Mouse (Mus musculus) lung, adult 2 months (tissue): ENCODE measurements around the gene Plet1. TPM values are rescaled to one million over a fixed set of nuclear protein-coding genes. Genes with fewer than 3 reads are reported as not detected.

Experiments
- DNase-seq: peaks from one replicate; pipeline ENCODE4 v3.0.0; 2022
- H3K4me1 ChIP-seq: fragments of 200-500 bp; 2 replicates; pipeline ENCODE4 v1.6.1; 2011; ENCODE audit warnings: low read length; ENCODE audit not compliant: control insufficient read depth, insufficient read depth
- H3K4me3 ChIP-seq: fragments of 200-500 bp; replicated peaks from 2 replicates; pipeline ENCODE3; 2011; ENCODE audit warnings: low read depth, mild to moderate bottlenecking, control low read depth, low read length; ENCODE audit errors: extremely low read depth
- CTCF ChIP-seq: fragments of 200-500 bp; IDR thresholded peaks from 2 replicates; pipeline ENCODE4 v1.5.1; 2011; ENCODE audit warnings: mild to moderate bottlenecking, low read length, control low read depth; ENCODE audit not compliant: insufficient read depth
- POLR2A ChIP-seq: fragments of 200-500 bp; IDR thresholded peaks from 2 replicates; pipeline ENCODE4 v1.6.1; 2011; ENCODE audit warnings: low read depth, mild to moderate bottlenecking, control low read depth, low read length, borderline replicate concordance; ENCODE audit errors: extremely low read depth
- WGBS: fragments of 180-500 bp; shearing (Covaris S2); methylation state at CpG from one replicate; pipeline ENCODE4 v1.1.7; 2018; 5-methylcytosine and 5-hydroxymethylcytosine counted together
- polyA plus RNA-seq: library from polyadenylated mRNA; depleted of rRNA; stranded (reverse); fragments of >200 nt; gene quantifications from 2 replicates; pipeline ENCODE4 v1.2.3, GENCODE M21; 2012

Gene Plet1
- polyA plus RNA-seq, 1 experiment, result 55.7 TPM

DNA sequence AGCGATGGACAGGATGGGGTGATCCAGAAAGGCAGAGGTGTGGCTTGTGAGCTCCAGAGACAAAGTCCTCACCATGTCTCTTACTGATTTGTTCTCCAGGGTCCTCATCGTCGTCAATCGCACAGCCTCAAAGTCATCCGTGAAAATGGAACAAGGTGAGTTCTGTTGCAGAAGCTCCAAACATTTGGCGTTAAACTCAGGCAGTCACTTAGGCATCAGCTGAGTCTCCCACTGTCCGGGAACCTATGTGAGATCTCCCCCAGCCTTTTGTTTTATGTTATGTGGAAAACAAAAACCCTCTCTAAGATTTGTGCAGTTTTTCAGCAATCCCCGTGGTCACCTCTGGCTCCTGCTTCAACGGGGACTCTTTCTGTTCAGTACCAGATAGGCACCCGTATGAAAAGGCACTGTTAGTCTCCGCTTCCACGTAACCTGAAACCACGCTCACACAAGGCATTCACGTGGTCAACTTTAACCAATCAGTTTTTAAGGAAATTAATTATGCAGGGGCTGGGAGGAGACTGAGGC, 6.7 kb downstream of the Plet1 start:
- WGBS, result 18% methylated on average over 14 of the region's 14 CpGs
- Histone ChIP-seq H3K4me3 (no peak overlapping the region), H3K4me1 (no peaks in the 10 kb centered on the region)
- TF ChIP-seq CTCF (no peak), POLR2A (no peak)
- DNase-seq, result no peak

DNA sequence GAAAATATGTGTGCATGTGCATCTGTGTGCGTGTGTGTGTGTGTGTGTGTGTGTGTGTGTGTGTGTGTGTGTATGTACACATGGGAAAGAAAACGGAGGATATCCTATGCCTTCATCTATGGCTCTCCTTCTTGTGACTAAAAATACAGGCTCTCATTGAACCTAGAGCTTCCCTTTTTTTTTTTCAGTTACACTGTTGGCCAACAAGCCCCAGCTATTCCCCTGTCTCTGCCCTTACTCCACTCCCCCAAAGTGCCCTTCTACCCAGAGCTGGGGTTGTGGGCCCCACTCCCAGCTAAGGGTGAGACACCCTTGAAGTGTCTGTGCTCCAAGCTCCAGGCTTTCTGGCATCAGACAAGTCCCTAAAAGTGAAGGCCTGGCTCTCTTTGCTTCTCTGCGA, 8.6 kb downstream of the Plet1 start:
- no peak for DNase-seq
- Histone ChIP-seq H3K4me1 (no peaks in the 10 kb centered on the region), H3K4me3 (no peak overlapping the region)
- no peak for TF ChIP-seq POLR2A
- no peak for TF ChIP-seq CTCF
- WGBS, result 78% methylated on average over 3 of the region's 3 CpGs

DNA sequence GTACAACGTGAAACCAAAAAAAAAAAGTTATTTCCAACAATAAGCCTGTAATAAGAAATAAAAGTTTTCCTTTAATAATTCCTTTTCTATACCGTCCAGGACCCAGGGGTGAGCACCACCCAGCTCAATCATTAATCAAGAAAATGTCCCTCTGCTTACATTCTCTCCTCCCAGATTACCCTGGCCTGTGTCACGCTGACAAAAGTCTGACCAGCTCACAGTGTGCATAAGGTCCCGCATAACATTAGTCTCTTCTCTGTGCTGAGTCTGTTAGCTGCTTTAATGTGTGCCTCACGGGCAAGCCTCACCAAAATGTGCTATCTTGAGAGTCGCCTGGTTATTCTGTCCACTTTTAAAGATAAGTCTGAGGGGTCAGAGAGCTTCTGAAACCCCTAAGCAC, 11.1 kb downstream of the Plet1 start:
- WGBS, result 53% methylated on average over 6 of the region's 6 CpGs
- no peaks in the 10 kb centered on the region for H3K4me1 ChIP-seq
- H3K4me3 ChIP-seq, result no peak overlapping the region
- DNase-seq, result no peak
- TF ChIP-seq POLR2A, result no peak
- TF ChIP-seq CTCF, result no peak

DNA sequence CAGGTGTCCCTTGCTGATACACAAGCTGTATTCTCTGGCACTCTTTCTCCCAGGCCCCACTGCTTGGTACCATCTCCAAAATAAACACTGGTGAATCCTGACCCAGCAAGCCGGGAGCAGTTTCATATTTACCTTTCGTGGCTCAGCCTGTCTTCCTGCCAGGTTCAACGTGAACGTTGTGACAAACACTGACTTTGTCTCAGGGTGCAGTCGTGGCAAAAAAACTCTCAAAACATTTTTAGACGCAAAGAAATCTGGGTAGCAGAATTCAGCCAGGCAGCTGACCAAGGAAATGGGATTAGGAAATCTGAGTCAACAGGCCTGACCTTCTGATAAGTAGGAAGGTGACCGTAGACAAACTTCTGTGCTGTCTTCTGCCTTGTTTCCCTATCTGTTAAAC, 13.2 kb downstream of the Plet1 start:
- Histone ChIP-seq H3K4me1 (no peaks in the 10 kb centered on the region), H3K4me3 (no peak overlapping the region)
- TF ChIP-seq CTCF (no peak), POLR2A (no peak)
- WGBS, result 27% methylated on average over 7 of the region's 7 CpGs
- no peak for DNase-seq

DNA sequence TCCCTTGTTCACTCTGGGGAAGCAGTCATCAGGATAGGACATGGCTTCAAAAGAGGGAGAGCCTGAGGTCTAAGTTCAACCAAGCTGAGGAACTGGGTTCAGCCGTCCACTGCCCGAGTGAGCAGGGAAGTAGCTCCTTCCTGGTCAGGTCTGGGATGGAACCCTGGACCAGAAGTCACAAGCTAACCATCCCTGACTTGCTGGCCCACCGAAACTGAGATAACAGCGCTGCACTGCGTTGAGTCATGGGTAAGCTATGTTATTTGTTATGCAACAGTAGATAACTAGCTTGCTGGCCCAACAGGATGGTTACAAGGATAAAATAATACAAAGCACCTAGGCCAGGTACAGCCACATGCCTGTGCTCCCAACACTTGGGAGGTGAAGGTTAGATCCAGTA, 21.1 kb downstream of the Plet1 start:
- TF ChIP-seq CTCF (no peak), POLR2A (no peak)
- Histone ChIP-seq H3K4me1 (no peaks in the 10 kb centered on the region), H3K4me3 (no peak overlapping the region)
- WGBS, result 63% methylated on average over 5 of the region's 5 CpGs
- no peak for DNase-seq

DNA sequence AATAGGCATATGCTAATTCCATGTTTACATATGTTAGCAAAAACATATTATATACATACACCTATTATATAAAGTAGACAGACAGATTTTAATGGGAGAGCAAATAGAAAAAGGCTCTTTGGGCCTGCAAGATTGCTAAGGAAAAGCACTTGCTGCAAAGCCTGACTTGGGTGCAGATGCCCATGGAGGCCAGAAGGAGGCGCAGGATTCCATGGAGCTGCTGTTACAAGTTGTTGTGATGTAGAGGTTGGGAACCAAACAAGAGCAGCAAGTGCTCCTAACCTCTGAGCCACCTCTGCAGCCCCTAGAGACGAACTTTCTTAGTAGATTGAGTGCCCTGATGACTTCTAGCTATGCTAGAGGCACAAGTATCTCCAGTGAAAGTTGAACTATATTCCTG, 24.5 kb downstream of the Plet1 start:
- Histone ChIP-seq H3K4me1 (no peaks in the 10 kb centered on the region), H3K4me3 (no peak overlapping the region)
- no peak for DNase-seq
- WGBS, result 28% methylated on average over 2 of the region's 2 CpGs
- no peak for TF ChIP-seq POLR2A
- TF ChIP-seq CTCF, result peak; percentile 75

DNA sequence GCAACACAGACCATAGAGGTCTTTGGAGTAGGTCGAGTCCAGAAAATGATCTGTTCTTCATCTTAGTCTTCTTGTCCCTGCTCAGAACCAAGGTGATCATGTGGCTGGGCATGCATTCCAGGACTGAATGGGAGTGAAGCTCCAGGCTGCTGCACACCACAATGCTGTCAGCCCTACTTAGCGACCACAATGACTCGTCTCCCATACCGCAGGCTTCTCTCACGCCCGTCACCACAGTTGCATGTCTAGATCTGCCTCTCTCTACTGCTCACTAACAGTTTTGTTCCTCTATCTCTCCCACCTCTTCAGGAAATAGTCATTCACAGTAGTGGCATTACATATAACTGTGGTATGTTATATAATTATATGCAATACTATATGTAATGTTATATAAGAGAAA, 26.4 kb downstream of the Plet1 start:
- H3K4me3 ChIP-seq, result no peak overlapping the region
- H3K4me1 ChIP-seq, result no peaks in the 10 kb centered on the region
- no peak for TF ChIP-seq POLR2A
- TF ChIP-seq CTCF, result no peak
- 76% methylated on average over 6 of the region's 6 CpGs for WGBS
- DNase-seq, result no peak

DNA sequence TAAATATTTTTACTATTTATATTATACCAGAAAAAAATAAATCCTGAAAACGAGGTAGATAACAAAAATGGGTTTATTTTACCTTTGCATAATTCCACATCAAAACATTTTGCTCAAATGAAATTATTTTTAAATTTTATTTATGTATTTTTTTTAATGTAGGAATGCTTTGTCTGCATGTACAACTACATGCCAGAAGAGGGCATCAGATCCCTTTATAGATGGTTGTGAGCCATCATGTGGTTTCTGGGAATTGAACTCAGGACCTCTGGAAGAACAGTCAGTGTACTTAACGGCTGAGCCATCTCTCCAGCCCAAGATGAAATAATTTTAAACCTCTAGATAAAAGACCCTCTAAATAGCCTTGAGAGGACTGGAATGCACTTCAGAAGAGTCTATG, 27.2 kb downstream of the Plet1 start:
- no peak for DNase-seq
- Histone ChIP-seq H3K4me1 (no peaks in the 10 kb centered on the region), H3K4me3 (no peak overlapping the region)
- WGBS, result 42% methylated on average over 2 of the region's 2 CpGs
- no peak for TF ChIP-seq CTCF
- TF ChIP-seq POLR2A, result no peak

DNA sequence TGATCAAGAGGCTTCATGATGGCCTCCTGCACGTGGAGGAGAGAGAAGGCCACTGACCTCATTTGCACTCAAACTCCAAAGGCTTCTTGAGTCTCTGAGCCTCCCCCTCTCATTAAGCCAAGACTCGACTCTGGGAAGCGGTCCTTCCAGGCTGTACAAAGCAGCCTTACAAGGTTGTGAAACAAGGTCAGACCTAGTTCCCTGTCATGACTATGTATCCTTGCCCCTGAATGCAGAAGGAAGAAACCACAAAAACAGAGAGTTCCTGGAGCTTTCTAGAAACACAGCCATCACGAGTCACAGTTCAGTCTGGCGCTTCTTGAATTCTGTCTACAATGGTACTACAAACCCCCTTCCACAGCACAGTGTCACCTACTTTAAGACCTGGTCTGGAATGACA, 28.2 kb downstream of the Plet1 start:
- Histone ChIP-seq H3K4me1 (peaks cover under 1% of the 10 kb centered on the region; the same call in 1 of the 2 replicates), H3K4me3 (no peak overlapping the region)
- TF ChIP-seq POLR2A (no peak), CTCF (no peak)
- 69% methylated on average over 5 of the region's 5 CpGs for WGBS
- no peak for DNase-seq

DNA sequence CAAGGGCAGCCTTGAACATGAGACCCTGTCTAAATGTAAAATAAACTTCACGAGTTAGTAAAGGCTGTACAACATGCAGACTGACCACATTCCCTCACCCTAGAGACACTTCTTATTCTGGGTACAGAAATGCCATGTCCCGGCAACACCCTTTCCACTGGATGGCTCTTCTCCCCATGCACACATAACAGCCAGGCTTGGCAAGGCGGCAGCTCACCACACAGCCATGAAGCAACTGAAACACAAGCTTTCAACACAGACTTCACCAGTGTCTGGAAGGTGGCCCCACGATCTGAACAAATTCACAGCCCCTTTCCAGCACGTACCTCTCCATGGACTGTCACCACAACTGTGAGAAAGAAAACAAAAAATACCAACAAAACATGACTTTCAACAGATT, 30.6 kb downstream of the Plet1 start:
- 84% methylated on average over 5 of the region's 5 CpGs for WGBS
- Histone ChIP-seq H3K4me3 (no peak overlapping the region), H3K4me1 (peaks cover 4% of the 10 kb centered on the region; the same call in 1 of the 2 replicates)
- no peak for TF ChIP-seq CTCF
- TF ChIP-seq POLR2A, result no peak
- no peak for DNase-seq

DNA sequence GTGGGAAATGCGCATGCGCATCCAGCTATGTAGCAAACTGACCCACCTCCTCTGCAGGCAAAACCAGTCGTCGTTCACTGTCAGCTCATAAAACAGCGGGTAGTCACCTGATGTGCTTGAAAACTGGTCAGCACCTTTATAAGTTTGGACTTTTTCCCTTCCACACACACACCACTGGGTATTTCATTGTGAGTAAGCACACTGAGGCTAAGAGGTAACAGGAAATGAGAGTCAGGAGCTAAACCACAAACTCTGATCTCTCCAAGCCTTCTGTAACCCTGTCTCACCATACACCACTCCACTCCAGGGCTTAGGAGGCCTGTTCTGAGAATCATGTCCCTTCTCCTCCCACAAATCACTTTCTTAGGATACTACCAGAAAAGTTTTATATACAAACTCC, 31.3 kb downstream of the Plet1 start:
- Histone ChIP-seq H3K4me3 (no peak overlapping the region), H3K4me1 (peaks cover 4% of the 10 kb centered on the region; the same call in 1 of the 2 replicates)
- WGBS, result 81% methylated on average over 5 of the region's 5 CpGs
- no peak for DNase-seq
- TF ChIP-seq CTCF, result no peak
- TF ChIP-seq POLR2A, result no peak
